Mouse (Mus musculus) olfactory bulb, adult 2 months (tissue): Measurements from ENCODE around the gene Ccnyl1.
"Not testable (repeated sequence)": the region's sequence is repeated elsewhere in the genome, so short reads cannot be mapped to it uniquely, and the experiment has no call there.

ENCODE experiments used
- CTCF ChIP-seq: fragments of 200-500 bp; IDR thresholded peaks from 2 replicates; pipeline ENCODE4 v1.5.1; 2012; ENCODE audit warnings: low read depth, mild to moderate bottlenecking, low read length, moderate library complexity; ENCODE audit not compliant: insufficient read depth
- POLR2A ChIP-seq: fragments of 200-500 bp; IDR thresholded peaks from 2 replicates; pipeline ENCODE4 v1.6.1; 2012; ENCODE audit warnings: mild to moderate bottlenecking, low read depth, low read length, moderate library complexity; ENCODE audit not compliant: insufficient read depth

GRCm38 (mm10) chr1:64642541-64642940, 47.7 kb upstream of the Ccnyl1 start:
- not testable (repeated sequence) for TF ChIP-seq CTCF, POLR2A
